Mouse (Mus musculus): Measurements from ENCODE around the gene Ank3. TPM values are rescaled to one million over a fixed set of nuclear protein-coding genes. Genes with fewer than 3 reads are reported as not detected.

The Ank3 gene
- polyA plus RNA-seq, 1 experiment = not detected

DNA sequence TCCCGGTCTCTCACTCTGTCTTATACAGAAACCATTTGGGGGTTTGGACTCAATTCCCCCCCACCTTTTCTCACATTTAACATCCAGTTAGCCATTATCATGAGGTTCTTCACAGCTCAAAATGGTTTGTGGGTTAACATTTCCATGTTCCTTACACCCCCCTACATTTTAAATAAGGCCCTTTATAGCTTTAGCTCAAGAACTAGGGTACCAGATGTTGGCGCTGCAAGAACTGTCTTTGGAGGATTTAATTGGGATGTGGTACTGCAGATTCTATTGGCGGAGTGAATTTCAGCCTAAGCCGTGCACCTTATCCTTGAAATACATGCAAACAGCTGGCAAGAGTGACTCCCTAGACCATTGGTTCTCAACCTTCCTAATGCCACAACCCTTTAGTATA is 261.2 kb downstream of the Ank3 start:
- no peak for TF ChIP-seq GATA1 (IDR thresholded peaks at IDR 0.05; ENCODE audit: low read length)

DNA sequence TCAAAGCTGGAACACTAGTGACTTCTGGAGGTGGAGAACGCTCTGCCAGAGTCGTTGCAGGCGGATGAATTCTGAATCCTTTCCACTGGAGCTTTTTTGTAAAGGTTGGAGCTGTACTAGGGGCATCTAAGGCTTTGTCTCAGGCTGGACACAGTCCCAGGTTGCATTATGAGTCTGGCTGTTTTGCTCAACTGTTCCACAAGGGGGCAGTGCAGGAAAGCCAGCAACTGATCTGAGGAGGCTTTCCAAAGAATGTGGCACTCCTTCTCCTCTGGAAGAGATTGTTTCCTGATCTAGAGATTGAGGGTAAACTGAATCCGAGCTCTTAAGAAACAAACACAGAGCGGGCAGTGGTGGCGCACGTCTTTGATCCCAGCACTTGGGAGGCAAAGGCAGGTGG is 263.8 kb downstream of the Ank3 start:
- no peak for TF ChIP-seq GATA1 (IDR thresholded peaks at IDR 0.05; ENCODE audit: low read length)

DNA sequence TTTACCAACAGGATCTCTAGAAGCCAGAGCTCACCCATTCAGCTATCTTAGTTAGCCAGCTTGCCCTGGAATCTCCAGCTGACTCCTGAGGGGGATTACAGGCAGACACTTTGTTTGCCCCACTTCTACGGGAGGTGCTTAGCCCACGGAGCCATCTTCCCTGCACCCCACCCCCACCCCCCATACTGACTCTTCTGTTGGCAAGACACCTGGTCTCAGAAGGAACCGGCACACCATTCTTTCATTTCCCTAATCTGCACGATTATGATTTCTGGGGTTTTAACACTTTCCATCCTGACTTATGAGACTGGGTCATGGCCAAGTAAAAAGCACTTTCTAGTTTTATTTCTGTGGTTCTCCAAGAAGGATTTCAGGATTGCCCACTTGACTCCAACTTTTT is 268.9 kb downstream of the Ank3 start:
- TF ChIP-seq GATA1 (IDR thresholded peaks at IDR 0.05; ENCODE audit: low read length) = no peak

DNA sequence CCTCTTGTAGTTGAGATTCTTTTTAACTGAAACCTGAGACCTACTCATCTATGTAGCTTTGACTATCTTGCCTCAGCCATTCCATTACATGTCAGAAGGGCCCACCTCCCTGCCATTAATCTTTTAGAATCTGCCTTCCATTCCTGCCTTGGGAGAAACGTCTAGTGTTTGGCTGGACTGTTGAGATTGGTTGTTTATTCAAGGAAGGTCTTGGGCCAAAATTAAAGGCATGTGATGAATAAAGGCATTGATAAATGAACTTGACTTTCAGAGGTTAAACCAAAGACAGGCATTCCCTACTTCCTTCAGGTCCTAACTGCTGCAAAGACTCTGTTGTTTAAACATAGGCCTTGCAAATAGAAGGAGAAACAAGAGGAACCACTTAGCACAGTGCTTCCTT is 271.9 kb downstream of the Ank3 start:
- TF ChIP-seq GATA1 (IDR thresholded peaks at IDR 0.05; ENCODE audit: low read length) = no peak

DNA sequence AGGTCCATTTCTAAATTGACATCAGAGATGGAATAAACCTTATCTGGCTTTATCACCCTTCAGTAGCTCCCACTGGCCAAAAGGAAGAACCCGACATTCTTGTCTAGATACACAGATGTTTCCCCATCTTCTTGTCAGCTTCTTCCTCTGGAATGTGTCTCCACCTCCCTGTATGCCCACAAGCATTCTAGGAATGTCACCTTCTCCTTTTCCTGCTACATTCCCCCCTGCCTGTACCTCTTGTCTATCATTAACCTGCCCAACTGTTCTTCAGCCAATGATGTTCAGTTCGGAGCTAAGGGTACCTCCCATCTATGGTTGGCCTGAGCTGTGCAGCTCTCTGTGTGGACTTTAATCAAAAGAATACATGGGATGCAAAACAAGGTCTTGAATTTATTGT is 272.4 kb downstream of the Ank3 start:
- no peak for TF ChIP-seq GATA1 (IDR thresholded peaks at IDR 0.05; ENCODE audit: low read length)

DNA sequence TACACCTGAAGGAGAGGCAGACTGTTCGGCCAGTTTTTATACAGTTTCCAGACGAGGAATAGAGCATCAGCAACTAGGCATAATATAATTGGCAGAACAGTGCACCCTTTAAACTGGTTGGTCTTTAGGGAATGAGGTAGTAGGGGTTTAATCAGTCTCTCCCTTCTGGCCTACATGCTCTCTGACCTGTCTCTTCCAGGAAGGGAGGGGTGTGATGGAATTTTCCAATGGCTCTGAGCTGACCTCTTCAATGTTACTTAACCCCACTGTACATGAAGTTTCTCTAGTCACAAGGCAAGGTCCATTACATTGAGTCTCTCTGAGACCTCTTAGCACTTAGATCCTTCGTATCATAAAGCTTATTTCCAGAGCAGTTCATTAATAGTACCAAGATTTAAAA is 272.9 kb downstream of the Ank3 start:
- TF ChIP-seq GATA1 (IDR thresholded peaks at IDR 0.05; ENCODE audit: low read length) = no peak

DNA sequence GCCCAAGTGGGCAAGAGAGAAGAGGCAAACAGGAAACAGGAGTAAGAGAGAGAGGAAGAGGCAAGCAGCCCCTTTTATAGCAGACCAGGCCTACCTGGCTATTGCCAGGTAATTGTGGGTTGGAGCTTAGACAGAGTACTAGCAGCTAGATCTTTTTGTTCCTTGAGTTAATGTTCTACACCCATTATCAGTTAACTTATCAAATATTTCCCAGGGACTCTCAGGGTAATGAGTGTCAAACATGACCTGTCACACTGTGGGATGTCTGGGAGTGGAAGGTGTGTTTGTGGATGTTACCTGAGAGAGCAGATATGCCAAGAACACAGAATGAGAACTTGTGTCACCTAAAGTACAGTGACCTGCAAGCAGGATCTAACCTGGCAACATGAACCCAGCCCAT is 274.0 kb downstream of the Ank3 start:
- no peak for TF ChIP-seq GATA1 (IDR thresholded peaks at IDR 0.05; ENCODE audit: low read length)

DNA sequence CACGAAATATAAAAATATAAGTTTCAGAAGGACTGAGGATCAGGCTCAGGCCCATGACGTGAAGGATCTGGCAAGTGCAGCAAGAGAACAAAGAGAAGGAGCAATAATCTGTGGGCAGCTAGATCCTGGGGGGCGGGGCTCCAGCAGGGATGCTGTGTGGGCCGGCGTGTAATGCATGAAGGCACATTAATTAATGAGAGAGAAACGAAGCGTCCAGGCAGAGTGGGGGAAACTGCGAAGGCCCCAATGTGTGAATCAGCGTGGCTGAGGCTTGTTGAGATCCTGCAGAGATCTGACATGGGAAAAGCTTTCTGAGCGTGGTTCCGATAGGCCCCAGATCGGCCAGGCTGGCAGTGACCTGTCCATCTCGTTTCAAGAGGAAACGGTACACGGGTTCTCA is 279.7 kb downstream of the Ank3 start:
- no peak for TF ChIP-seq GATA1 (IDR thresholded peaks at IDR 0.05; ENCODE audit: low read length)

DNA sequence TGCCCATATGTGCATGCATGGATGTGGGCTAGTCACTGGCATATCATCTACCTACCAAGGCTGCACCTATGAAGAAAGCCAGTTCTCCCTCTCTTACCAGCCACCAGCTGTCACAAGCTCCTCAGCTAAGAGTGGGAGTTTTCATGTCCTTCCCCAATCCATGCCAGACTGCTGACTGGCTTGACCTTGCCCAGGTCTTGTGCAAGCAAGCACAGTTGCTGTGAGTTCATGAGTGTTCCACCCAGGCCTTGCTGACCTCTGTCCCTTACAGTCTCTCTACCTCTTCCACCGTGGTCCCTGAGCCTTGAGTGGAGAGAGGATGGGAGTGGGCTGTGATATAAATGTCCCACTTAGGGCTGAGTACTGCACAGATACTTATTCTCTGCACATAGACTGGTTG is 287.8 kb downstream of the Ank3 start:
- TF ChIP-seq GATA1 (IDR thresholded peaks at IDR 0.05; ENCODE audit: low read length) = no peak

DNA sequence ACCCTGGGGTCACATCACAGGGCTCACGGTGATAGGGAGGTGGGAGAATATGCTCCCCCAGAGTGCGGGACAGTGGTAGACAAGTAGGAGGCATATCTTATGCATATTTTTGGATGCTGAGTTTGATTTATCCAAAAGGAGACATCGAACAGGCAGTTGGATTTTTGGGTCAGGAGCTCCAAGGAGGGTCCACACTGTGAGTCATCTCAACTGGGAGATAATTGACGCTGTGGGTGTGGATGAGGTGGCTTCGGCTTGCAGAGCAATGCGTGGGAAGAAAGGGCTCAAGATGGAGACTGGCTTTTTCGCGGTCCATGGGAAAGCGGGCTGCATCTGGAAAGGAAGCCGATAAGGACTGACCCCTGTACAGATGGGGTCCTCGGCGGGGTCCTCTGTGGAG is 290.5 kb downstream of the Ank3 start:
- no peak for TF ChIP-seq GATA1 (IDR thresholded peaks at IDR 0.05; ENCODE audit: low read length)

DNA sequence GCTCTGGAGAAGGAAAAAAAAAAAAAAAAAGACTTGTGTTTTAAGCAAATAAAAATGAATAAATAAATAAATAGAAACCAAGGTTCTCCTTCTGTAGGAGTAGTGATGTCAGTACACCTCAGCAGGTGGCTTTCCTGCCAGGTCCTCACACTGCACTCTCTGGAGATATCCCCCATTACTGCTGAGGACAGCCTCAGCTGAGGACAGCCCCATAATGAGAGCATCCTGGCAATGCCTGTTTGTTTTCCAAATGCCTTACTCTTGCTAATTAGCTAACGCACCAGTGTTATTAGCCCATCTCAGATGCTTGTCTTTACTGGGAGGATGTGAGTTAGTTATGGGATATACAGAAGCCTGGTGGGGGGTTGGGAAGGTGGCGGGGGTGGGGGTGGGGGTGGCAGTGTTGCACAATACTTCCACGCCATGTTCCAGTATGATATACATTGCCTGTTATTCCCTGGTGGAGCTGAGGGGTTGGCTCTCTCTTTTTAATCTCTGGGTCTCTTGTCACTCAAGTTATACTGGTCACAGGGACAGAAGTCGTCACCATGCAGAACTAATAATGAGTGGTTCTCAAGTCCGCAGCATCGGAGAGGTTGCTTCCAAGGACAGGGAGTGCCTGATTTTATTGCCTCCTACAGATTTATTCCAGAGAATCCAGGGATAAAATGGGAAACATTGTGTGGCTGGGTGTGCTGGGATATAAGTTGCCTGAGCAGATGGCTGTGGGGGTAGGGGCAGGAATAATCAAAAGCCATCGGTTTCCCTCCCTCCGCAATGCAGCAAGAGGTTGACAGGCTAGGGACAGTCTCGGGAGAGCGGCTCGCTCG is 291.8 kb downstream of the Ank3 start:
- no peak for TF ChIP-seq GATA1 (IDR thresholded peaks at IDR 0.05; ENCODE audit: low read length)

DNA sequence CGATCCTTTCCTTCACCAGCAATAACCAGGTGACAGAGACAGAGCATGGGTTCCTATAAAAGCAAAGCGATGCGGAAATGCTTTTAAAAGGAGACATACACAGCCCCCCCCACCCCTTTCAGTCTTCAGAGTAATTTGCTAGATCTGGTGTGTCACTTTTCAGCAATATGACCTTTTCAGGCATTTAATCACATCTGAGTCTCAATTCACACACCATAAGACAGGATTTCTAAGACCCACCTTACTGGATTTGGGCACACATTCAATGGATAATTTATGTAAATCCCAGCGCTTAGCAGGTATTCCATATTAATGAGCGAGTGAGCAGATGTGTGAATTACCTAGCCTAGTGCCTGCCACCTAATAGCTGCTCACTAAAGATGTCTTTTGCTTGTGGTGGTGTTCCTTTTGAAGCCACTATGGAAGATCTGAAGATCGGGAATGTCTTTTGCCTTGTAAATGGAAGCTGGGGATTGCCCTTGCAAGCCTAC is 292.4 kb downstream of the Ank3 start:
- no peak for TF ChIP-seq GATA1 (IDR thresholded peaks at IDR 0.05; ENCODE audit: low read length)

DNA sequence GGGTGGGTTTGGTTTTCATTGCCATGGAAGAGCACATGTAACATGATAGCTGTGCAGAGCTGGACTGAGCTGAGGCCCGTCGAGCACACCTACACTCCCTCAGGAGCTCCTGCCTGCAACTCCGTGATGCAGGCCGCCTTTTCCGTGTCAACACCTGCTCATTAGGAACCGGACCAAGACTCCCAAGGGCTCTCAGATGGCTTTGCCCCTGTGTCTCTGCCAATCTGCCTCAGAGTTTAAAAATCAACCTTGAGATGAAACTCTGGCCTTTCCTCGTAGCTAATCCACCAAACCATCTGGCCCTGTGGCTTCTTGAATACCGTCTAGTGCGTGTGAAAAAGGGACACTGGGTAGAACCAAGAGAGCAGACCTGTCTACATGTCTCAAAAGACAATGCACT is 297.4 kb downstream of the Ank3 start:
- no peak for TF ChIP-seq GATA1 (IDR thresholded peaks at IDR 0.05; ENCODE audit: low read length)

DNA sequence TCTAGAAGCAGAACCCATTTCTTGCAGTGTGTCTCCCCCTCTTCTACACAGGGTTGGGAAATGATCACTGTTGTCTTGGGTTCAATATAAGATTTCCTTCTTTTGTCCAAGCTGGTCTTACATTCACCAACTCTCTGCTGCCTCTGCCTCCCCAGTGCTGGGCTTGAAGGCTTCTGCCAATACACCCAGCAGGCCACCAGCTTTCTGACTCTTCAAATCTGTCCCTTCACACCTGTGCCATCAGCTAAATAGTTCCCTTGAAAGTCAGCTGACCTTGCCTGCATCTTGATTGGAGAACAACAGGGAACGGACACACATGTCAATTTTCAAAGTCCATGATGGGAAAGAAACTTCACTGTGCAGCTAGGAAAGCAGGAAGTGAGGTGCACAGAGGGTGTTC is 300.1 kb downstream of the Ank3 start:
- no peak for TF ChIP-seq GATA1 (IDR thresholded peaks at IDR 0.05; ENCODE audit: low read length)

DNA sequence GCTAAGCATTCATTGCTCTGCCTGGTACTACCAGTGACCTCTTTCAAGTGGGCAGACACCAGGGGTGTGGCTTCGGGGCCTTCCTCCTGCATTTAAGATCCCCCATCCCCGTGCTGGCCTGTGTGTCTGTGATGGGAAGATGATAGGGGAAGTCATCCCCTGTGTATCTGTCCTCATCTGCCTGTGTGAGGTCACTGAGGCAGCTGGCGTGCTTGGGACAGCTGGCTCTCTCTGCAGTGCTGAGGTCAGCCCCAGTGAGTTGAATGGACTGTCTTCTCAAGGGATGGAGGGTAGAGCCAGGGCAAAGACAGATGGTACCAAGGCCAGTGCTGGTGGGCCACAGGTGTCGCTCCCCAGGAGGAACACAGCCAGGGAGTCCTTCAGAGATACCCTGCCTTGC is 302.7 kb downstream of the Ank3 start:
- no peak for TF ChIP-seq GATA1 (IDR thresholded peaks at IDR 0.05; ENCODE audit: low read length)

DNA sequence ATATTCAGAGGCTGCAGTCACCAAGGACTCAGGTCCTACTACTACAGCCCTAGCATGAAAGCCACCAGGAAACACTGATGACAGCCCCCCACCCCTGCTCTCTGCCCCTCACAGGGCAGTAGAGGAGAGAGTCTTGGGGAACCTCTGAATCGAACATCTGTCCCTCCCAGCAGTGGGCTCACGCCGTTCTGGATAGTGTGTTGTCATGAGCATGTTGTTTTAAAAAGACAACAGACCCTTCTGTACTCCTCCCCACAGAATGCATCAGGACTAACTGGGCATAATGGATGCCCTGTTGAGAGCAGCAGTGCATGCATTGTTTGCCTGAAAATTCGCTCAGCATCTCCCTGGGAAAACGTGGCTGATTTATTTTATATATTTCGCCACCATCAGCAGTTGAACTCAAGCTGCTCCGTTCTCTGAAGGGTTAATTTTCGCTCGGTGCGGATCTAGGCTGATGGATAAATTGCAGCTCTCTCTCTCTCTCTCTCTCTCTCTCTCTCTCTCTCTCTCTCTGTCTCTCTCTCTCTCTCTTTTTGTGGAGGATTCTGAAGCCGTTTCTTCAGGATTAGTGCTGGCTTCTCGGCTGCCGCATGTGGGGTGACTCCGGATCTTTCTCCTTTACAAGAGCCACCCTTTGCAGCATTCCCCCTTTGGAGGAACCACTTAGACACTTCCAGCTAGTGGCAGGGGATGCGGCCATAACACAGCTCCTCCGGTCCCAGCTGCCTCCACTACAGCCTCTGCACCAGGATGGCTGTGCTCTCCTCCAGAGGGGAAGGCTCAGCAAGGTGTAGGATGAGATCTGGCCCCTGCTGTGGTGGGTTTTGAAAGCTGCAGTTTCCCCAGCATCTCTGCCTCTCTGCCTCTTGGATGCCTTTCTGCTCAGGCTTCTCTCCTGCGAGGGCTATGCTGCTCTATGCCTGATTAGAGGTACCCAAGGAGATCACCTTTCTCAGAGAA is 307.5 kb downstream of the Ank3 start:
- TF ChIP-seq GATA1 (IDR thresholded peaks at IDR 0.05; ENCODE audit: low read length) = no peak

Data from G1E-ER4 (cell line).